Mouse (Mus musculus): ENCODE results near the gene Gm3486. TPM values are rescaled to one million over a fixed set of nuclear protein-coding genes. Genes with fewer than 3 reads are reported as not detected.
"Not testable (repeated sequence)": the region's sequence is repeated elsewhere in the genome, so short reads cannot be mapped to it uniquely, and the experiment has no call there.

Gm3486 gene
- total RNA-seq (2015) (not detected in 2 replicates), total RNA-seq (2017) (not detected in 2 replicates)

DNA sequence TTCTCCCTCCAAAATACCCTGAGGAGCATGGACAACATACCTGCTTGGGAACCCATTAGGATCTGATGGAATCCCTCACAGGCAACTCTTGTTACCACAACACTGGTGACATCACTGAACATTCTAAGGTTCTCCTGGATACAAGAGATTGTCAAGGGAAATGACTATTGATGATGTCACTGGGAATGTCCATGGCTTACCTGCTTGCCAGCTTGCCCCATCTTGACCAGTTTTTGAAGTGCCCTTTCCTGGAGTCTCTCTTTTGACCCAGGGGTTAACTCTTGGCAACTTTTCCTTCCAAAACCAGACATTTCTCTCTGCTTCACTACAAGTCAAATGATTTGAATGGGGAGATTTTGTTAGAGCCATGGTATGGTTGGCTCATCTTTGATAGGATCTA lies at the start of gene Gm3486:
Gene Gm3486 (minus strand): TSS at position 101 of the 400 bp plus-strand sequence.
- ATAC-seq (replicated peaks; ENCODE audit: poor library complexity): not testable (repeated sequence)

DNA sequence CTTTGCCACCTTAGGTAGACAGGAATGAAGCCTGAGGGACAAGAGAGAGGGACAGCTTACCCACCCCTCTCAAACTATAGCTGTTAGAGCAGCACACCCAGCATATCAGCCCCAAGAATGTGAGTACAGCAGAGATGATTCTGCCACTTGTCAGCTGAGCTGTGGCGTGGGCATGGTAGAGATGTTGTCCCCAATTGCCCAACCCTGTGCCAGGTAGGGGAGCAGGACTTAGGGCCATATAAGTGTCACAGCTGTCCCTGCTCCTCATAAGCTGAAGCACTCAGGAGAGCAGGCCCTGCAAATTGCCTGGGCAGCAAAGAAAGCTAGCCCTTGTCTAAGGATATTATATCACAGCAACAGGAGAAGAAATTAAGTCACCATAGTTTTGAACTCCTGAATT lies 35.4 kb upstream of the Gm3486 start:
- ATAC-seq (replicated peaks; ENCODE audit: poor library complexity): not testable (repeated sequence)

DNA sequence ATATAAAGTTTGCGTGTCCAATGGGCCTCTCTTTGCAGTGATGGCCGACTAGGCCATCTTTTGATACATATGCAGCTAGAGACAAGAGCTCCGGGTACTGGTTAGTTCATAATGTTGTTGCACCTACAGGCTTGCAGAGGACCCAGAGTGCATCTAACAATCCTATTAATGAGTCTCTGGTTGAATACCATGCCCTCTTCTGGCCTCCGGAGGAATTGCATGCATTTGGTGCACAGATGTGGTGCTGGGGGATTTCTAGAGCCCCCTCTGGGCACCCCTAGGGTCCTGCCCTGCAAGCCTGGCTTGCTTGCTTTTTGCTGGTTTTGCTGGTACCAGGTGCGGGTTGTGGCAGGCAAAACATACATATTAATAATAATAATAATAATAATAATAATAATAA lies 31.4 kb upstream of the Gm3486 start:
- ATAC-seq (replicated peaks; ENCODE audit: poor library complexity): not testable (repeated sequence)

DNA sequence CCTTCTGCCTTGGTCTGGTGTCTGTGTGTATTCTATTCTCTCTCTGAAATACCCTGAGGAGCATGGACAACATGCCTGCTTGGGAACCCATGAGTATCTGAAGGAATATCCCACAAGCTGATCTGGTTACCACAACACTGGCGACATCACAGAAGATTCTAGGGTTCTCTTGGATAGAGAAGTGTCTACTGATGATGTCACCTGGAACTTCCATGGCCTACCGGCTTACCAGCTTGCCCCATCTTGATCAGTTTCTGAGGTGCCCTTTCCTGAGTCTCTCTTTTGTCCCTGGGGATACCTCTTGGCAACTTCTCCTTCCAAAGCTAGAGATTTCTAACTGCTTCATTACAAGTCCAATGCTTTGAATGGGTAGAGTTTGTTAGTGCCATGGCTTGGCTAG lies 35.9 kb downstream of the Gm3486 start, which contains the start of gene Gm7954:
Gene Gm7954 (minus strand): TSS at position 101 of the 400 bp plus-strand sequence.
- not testable (repeated sequence) for ATAC-seq (replicated peaks; ENCODE audit: poor library complexity)

Other genes starting within 250 kb of the Gm3486 start
- not detected in 2 replicates for gene Gm2832, start 210.7 kb downstream of the Gm3486 start, total RNA-seq (2015)
- gene Gm2832, start 210.7 kb downstream of the Gm3486 start, total RNA-seq (2017): not detected in 2 replicates
- not detected in 2 replicates for gene Gm5798, start 140.9 kb downstream of the Gm3486 start, total RNA-seq (2015)
- gene Gm5798, start 140.9 kb downstream of the Gm3486 start, total RNA-seq (2017): not detected in 2 replicates
- not detected in 2 replicates for gene Gm7945, start 103.1 kb downstream of the Gm3486 start, total RNA-seq (2015)
- gene Gm7945, start 103.1 kb downstream of the Gm3486 start, total RNA-seq (2017): not detected in 2 replicates
- gene Gm6482, start 81.2 kb downstream of the Gm3486 start, total RNA-seq (2015): not detected in 2 replicates
- not detected in 2 replicates for gene Gm6482, start 81.2 kb downstream of the Gm3486 start, total RNA-seq (2017)
- not detected in 2 replicates for gene Gm7954, start 36.0 kb downstream of the Gm3486 start, total RNA-seq (2015)
- not detected in 2 replicates for gene Gm7954, start 36.0 kb downstream of the Gm3486 start, total RNA-seq (2017)
- gene Gm7970, start 66.1 kb upstream of the Gm3486 start, total RNA-seq (2015): not detected in 2 replicates
- not detected in 2 replicates for gene Gm7970, start 66.1 kb upstream of the Gm3486 start, total RNA-seq (2017)
- gene 1700049E17Rik2, start 83.7 kb upstream of the Gm3486 start, total RNA-seq (2015): not detected in 2 replicates
- not detected in 2 replicates for gene 1700049E17Rik2, start 83.7 kb upstream of the Gm3486 start, total RNA-seq (2017)
- not detected in 2 replicates for gene Gm3072, start 135.1 kb upstream of the Gm3486 start, total RNA-seq (2015)
- gene Gm3072, start 135.1 kb upstream of the Gm3486 start, total RNA-seq (2017): not detected in 2 replicates
- gene Gm3676, start 157.0 kb upstream of the Gm3486 start, total RNA-seq (2015): not detected in 2 replicates
- not detected in 2 replicates for gene Gm3676, start 157.0 kb upstream of the Gm3486 start, total RNA-seq (2017)
- not detected in 2 replicates for gene Gm8068, start 212.4 kb upstream of the Gm3486 start, total RNA-seq (2015)
- not detected in 2 replicates for gene Gm8068, start 212.4 kb upstream of the Gm3486 start, total RNA-seq (2017)